Mouse (Mus musculus) thymus, postnatal 10 days (tissue): ENCODE results near the gene Olfr1107.

ENCODE experiments used
- DNase-seq, 2 experiments: peaks; one replicate each; pipeline ENCODE4 v3.0.0; 2021; ENCODE audit warnings: low spot score in 2 of 2

The Olfr1107 gene

GRCm38 (mm10) chr2:87075717-87076116 lies at the start of gene Olfr1107:
Olfr1107 (minus strand) TSS chr2:87075817.
- no peak for DNase-seq

GRCm38 (mm10) chr2:87114467-87114866 lies 38.9 kb upstream of the Olfr1107 start, which contains the start of gene Olfr259:
Olfr259 (minus strand) TSS chr2:87114567.
- DNase-seq: no peak

DNA sequence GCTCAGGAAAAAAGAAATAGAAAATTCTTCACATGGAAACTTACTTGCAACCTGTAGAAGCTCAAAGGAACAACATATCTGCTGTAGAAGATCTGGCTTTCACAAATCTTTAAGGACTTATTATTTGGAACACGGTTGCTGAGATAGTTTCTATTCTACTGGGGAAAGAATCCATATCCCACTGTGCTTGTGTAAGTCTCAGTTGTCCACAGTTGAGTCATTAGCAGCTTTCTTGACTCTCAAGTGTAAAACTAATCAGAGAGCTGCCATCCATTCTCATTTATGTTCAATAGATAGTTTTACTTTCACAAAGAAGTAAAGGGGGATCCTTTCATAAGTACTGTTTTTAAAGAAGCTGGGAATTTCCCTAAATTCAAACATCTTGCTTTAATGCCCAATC lies 20.3 kb upstream of the Olfr1107 start, which contains the start of gene Olfr1109:
Gene Olfr1109, minus strand, starts transcription at position 101 of the 400 bp plus-strand sequence.
- no peak for DNase-seq

- no peak for DNase-seq
These were observed 23.4 kb downstream of the Olfr1107 start, which contains the start of gene Olfr1106 for GRCm38 (mm10) chr2:87052173-87052572. Olfr1106 (minus strand) TSS chr2:87052273.

DNA sequence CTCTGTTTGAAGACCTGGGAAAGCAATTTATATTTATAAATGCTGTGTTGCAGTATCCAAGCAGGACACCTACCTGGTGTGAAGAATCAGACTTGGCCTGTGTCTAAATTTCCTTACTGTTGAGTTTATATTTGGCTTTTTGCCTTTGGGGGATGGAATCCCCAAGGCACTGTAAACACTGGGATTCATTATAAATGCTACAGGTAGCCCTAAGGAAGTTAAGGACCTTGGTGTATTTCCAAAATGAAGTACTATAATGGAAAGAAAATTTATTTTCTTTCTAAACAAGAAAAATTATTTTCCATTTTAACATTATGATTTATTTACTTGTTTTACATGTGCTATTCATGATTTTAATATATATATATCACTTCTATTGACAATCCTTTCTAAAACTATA lies 39.2 kb downstream of the Olfr1107 start, which contains the start of gene Olfr1105:
Gene Olfr1105, minus strand, starts transcription at position 101 of the 400 bp plus-strand sequence.
- no peak for DNase-seq

DNA sequence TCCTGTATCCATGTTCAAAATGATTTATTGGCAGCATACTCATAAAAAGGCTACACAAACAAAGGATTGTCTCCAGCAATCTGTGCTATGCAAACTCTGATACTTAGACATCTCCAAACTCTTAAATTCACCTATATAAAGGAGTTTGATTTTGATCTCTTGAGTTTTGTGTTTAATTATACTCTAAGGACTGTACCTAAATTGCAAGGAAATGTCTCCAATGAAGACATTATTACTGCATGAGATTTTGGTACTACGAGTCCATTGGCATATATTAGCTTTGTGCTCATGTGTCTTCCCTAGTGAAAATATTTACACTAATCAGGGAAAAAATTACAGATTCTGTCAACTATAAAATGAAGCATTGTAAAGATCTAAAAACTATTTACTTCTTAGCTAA lies 48.6 kb downstream of the Olfr1107 start, which contains the start of gene Olfr1104:
Gene Olfr1104, minus strand, starts transcription at position 101 of the 400 bp plus-strand sequence.
- DNase-seq: no peak
